Mouse (Mus musculus) heart, adult 2 months (tissue): ENCODE measurements around the gene Maml3. TPM values are rescaled to one million over a fixed set of nuclear protein-coding genes. Genes with fewer than 3 reads are reported as not detected.

ENCODE experiments used
- DNase-seq, 2 experiments: peaks; one replicate each; pipeline ENCODE4 v3.0.0; 2021
- H3K27ac ChIP-seq: fragments of 200-600 bp; 2 replicates; pipeline ENCODE4 v1.8.1; 2022
- H3K27me3 ChIP-seq: fragments of 200-500 bp; 2 replicates; pipeline ENCODE4 v1.6.1; 2012; ENCODE audit warnings: mild to moderate bottlenecking, low read length, inconsistent platforms, mixed read lengths; ENCODE audit not compliant: control insufficient read depth, insufficient read depth
- H3K36me3 ChIP-seq: fragments of 200-500 bp; 2 replicates; pipeline ENCODE4 v1.6.1; 2012; ENCODE audit warnings: low read length, inconsistent platforms; ENCODE audit not compliant: control insufficient read depth, insufficient read depth
- H3K4me1 ChIP-seq: fragments of 200-500 bp; 2 replicates; pipeline ENCODE4 v1.6.1; 2011; ENCODE audit warnings: low read length; ENCODE audit not compliant: control insufficient read depth, insufficient read depth
- H3K4me3 ChIP-seq: fragments of 200-600 bp; 2 replicates; pipeline ENCODE4 v1.8.1; 2022
- H3K79me2 ChIP-seq: fragments of 200-500 bp; replicated peaks from 2 replicates; pipeline ENCODE4 v1.6.1; 2012; ENCODE audit warnings: mild to moderate bottlenecking, inconsistent platforms, low read length, moderate library complexity, mixed read lengths; ENCODE audit not compliant: control insufficient read depth, insufficient read depth
- H3K9ac ChIP-seq: fragments of 200-500 bp; 2 replicates; pipeline ENCODE4 v1.6.1; 2012; ENCODE audit warnings: low read depth, mild to moderate bottlenecking, control low read depth, inconsistent platforms, low read length, mixed read lengths
- CTCF ChIP-seq: fragments of 200-600 bp; IDR thresholded peaks from 2 replicates; pipeline ENCODE4 v1.8.1; 2022; ENCODE audit warnings: antibody characterized with exemption, mild to moderate bottlenecking, moderate library complexity
- EP300 ChIP-seq: fragments of 200-500 bp; IDR thresholded peaks from 2 replicates; pipeline ENCODE4 v1.6.1; 2011; ENCODE audit warnings: low read depth, low read length, control low read depth; ENCODE audit not compliant: insufficient read depth
- POLR2A ChIP-seq: fragments of 200-500 bp; IDR thresholded peaks from 2 replicates; pipeline ENCODE4 v1.6.1; 2011; ENCODE audit warnings: mild to moderate bottlenecking, low read depth, low read length, control low read depth; ENCODE audit not compliant: insufficient read depth
- WGBS: fragments of 180-500 bp; shearing (Covaris S2); methylation state at CpG from one replicate; pipeline ENCODE4 v1.1.7; 2018; 5-methylcytosine and 5-hydroxymethylcytosine counted together
- intact Hi-C: fragments of 180-260 bp; cut with DNase I; formaldehyde crosslinking; loops from one replicate; pipeline ENCODE4 v1.15.1; 2025
- polyA plus RNA-seq: library from polyadenylated mRNA; depleted of rRNA; stranded (reverse); fragments of >200 nt; gene quantifications from 2 replicates; pipeline ENCODE4 v1.2.3, GENCODE M21; 2012
- total RNA-seq, 2 experiments: library from RNA; stranded (reverse); gene quantifications; 2 replicates each; pipeline ENCODE4 v1.2.3; 2021

Maml3 gene
- total and polyA plus RNA-seq, 3 experiments, result 1.9 to 2.8 (median 2.7) TPM

DNA sequence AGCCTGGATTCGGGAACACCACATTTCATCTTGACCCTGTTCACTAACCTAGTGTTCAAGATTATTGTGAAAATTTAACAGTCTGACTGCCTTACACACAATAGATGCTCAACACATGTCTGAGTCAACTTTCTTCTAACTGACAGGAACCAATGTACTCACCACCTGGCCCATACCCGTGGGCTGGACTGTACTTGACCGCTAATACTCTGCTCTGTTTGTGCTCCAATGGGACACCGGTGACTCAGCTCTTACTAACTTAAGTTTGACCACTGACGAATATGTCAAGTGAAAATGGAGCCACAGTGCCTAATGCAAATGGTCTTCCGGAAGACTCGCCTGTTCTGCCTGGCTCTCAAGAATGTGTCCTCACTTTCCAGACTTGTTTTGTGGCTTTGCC, 44.0 kb downstream of the Maml3 start:
- Histone ChIP-seq H3K27ac (no peak overlapping the region), H3K4me1 (peaks cover 1% of the 10 kb centered on the region; the same call in 1 of the 2 replicates), H3K27me3 (no peaks in the 10 kb centered on the region), H3K4me3 (no peak overlapping the region), H3K9ac (no peak overlapping the region), H3K36me3 (no peaks in the 10 kb centered on the region), H3K79me2 (no peaks in the 10 kb centered on the region)
- DNase-seq, result no peak
- TF ChIP-seq EP300, result no peak
- no peak for TF ChIP-seq CTCF
- no peak for TF ChIP-seq POLR2A
- 94% methylated on average over 7 of the region's 7 CpGs for WGBS
- intact Hi-C loops, result no loop called here

GRCm38 (mm10) chr3:52051801-52052200, 53.1 kb downstream of the Maml3 start:
- TF ChIP-seq POLR2A, result no peak
- Histone ChIP-seq H3K4me3 (no peak overlapping the region), H3K27ac (no peak overlapping the region), H3K4me1 (peaks cover 4% of the 10 kb centered on the region), H3K36me3 (no peaks in the 10 kb centered on the region), H3K27me3 (no peaks in the 10 kb centered on the region), H3K9ac (no peak overlapping the region), H3K79me2 (no peaks in the 10 kb centered on the region)
- WGBS, result 43% methylated on average over 2 of the region's 2 CpGs
- intact Hi-C loops, result no loop called here
- DNase-seq, result no peak

- TF ChIP-seq CTCF (no peak), EP300 (no peak), POLR2A (no peak)
- Histone ChIP-seq H3K4me1 (peaks cover 6% of the 10 kb centered on the region), H3K27me3 (no peaks in the 10 kb centered on the region), H3K27ac (peak overlapping the region; percentile 88), H3K36me3 (no peaks in the 10 kb centered on the region), H3K4me3 (no peak overlapping the region), H3K79me2 (no peaks in the 10 kb centered on the region), H3K9ac (no peak overlapping the region)
- DNase-seq, result no peak
- WGBS, result 42% methylated on average over 14 of the region's 14 CpGs
- intact Hi-C loops, result loop anchor here (2.0 to 5.0 kb wide), 2 partner anchors 21 to 341 kb away; no protein-coding TSS in a partner anchor
Measured at GRCm38 (mm10) chr3:52048082-52048481, 56.8 kb downstream of the Maml3 start.

- Histone ChIP-seq H3K27me3 (no peaks in the 10 kb centered on the region), H3K9ac (no peak overlapping the region), H3K36me3 (no peaks in the 10 kb centered on the region), H3K4me3 (peak overlapping the region; percentile 49), H3K4me1 (peaks cover 6% of the 10 kb centered on the region), H3K79me2 (no peaks in the 10 kb centered on the region), H3K27ac (peak overlapping the region; percentile 88)
- peak; percentile 8 to 38 for DNase-seq
- 69% methylated on average over 8 of the region's 8 CpGs for WGBS
- intact Hi-C loops, result loop anchor here (2.0 to 5.0 kb wide), 2 partner anchors 149 to 340 kb away; no protein-coding TSS in a partner anchor
- TF ChIP-seq POLR2A (no peak), CTCF (no peak), EP300 (no peak)
Measured at GRCm38 (mm10) chr3:52047537-52047936, 57.3 kb downstream of the Maml3 start.

- under 1% methylated on average over 13 of the region's 13 CpGs for WGBS
- H3K36me3 ChIP-seq, result no peaks in the 10 kb centered on the region
- H3K4me3 ChIP-seq, result peak overlapping the region; percentile 49
- H3K4me1 ChIP-seq, result peaks cover 6% of the 10 kb centered on the region
- peak overlapping the region; percentile 88 for H3K27ac ChIP-seq
- DNase-seq, result peak; percentile 94 to 96
- H3K27me3 ChIP-seq, result no peaks in the 10 kb centered on the region
- peak overlapping the region; percentile 61 for H3K9ac ChIP-seq
- no peaks in the 10 kb centered on the region for H3K79me2 ChIP-seq
- TF ChIP-seq CTCF (no peak), POLR2A (peak; percentile 92), EP300 (peak; percentile 77; the same call in 1 of the 2 replicates)
- intact Hi-C loops, result loop anchor here (1.0 to 5.0 kb wide), 4 partner anchors 41 to 340 kb away; no protein-coding TSS in a partner anchor
Measured at GRCm38 (mm10) chr3:52046895-52047372, 57.9 kb downstream of the Maml3 start.

- Histone ChIP-seq H3K27ac (peak overlapping the region; percentile 88), H3K9ac (peak overlapping the region; percentile 61), H3K4me1 (peaks cover 6% of the 10 kb centered on the region), H3K79me2 (no peaks in the 10 kb centered on the region), H3K4me3 (peak overlapping the region; percentile 49), H3K27me3 (no peaks in the 10 kb centered on the region), H3K36me3 (no peaks in the 10 kb centered on the region)
- no peak for TF ChIP-seq CTCF
- peak; percentile 80 for TF ChIP-seq POLR2A
- TF ChIP-seq EP300, result 0 out of 2 replicates have a peak, but pooled peaks have one; percentile 23
- peak; percentile 78 to 82 for DNase-seq
- intact Hi-C loops, result loop anchor here (1.0 to 5.0 kb wide), 4 partner anchors 42 to 339 kb away; no protein-coding TSS in a partner anchor
- 4% methylated on average over 20 of the region's 20 CpGs for WGBS
Measured at GRCm38 (mm10) chr3:52046027-52046700, 58.7 kb downstream of the Maml3 start.
